Mouse (Mus musculus): Measurements from ENCODE around the gene Aplp2. TPM values are rescaled to one million over a fixed set of nuclear protein-coding genes. Genes with fewer than 3 reads are reported as not detected.

Aplp2 gene
- polyA plus RNA-seq (2014; fragmentation: Illumina TruSeq; extraction: RNeasy Lipid Tissue Mini Kit (QIAGEN cat#74804); ENCODE audit: low read depth, low replicate concordance) = 520 TPM

GRCm38 (mm10) chr9:31211690-31212499 is at the start of gene Aplp2:
Aplp2 (minus strand) TSS chr9:31211815.

GRCm38 (mm10) chr9:31131205-31131968 is 80.2 kb downstream of the Aplp2 start, which contains the start of gene St14:
St14 (minus strand) TSS chr9:31131853.

Other genes starting within 250 kb of the Aplp2 start
- gene Zbtb44, start 181.2 kb downstream of the Aplp2 start, polyA plus RNA-seq (2014; fragmentation: Illumina TruSeq; extraction: RNeasy Lipid Tissue Mini Kit (QIAGEN cat#74804); ENCODE audit: low read depth, low replicate concordance) = 53.4 TPM
- gene St14, start 80.0 kb downstream of the Aplp2 start, polyA plus RNA-seq (2014; fragmentation: Illumina TruSeq; extraction: RNeasy Lipid Tissue Mini Kit (QIAGEN cat#74804); ENCODE audit: low read depth, low replicate concordance) = 1.4 TPM
- 5.4 TPM for gene Prdm10, start 68.7 kb upstream of the Aplp2 start, polyA plus RNA-seq (2014; fragmentation: Illumina TruSeq; extraction: RNeasy Lipid Tissue Mini Kit (QIAGEN cat#74804); ENCODE audit: low read depth, low replicate concordance)
- 3.3 TPM for gene Nfrkb, start 174.4 kb upstream of the Aplp2 start, polyA plus RNA-seq (2014; fragmentation: Illumina TruSeq; extraction: RNeasy Lipid Tissue Mini Kit (QIAGEN cat#74804); ENCODE audit: low read depth, low replicate concordance)